Mouse (Mus musculus) spleen, postnatal 10 days (tissue): ENCODE measurements at regions not wholly inside any gene's neighbourhood (a gene's known extent, or its start where the extent isn't known, plus 50 kb on each side); places are given as distances from the start of the nearest gene placed in this dataset.
A peak's percentile ranks its signal among the peaks of the same experiment; 100 is the strongest.

Source experiments
- DNase-seq, 2 experiments: peaks; one replicate each; pipeline ENCODE4 v3.0.0; 2021 to 2022; ENCODE audit warnings: low spot score in 2 of 2

DNA sequence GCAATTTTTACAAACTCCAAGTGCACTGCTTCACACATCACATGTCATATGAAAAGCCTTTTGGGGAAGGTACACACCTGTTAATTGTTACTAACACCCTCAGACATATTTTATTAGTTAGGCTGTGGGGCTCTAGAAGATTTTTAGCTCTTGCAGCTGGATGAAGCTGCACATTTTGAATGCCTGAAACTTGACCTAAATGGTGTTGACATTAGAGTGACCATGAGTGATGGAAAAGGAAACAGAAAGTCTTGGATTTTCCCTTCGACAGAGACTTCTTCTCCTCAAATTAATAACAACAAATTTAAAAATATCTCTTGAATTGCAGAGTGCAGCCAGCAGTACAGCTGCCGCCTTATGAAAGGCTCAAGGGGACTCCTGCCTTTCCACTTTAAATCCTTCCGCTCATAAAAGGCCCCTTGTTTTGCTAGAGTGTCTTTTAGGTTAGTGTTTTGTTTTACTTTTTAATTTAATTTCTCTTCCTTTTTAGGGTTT is 259.7 kb downstream of the Trim52 start:
- DNase-seq, result no peak

DNA sequence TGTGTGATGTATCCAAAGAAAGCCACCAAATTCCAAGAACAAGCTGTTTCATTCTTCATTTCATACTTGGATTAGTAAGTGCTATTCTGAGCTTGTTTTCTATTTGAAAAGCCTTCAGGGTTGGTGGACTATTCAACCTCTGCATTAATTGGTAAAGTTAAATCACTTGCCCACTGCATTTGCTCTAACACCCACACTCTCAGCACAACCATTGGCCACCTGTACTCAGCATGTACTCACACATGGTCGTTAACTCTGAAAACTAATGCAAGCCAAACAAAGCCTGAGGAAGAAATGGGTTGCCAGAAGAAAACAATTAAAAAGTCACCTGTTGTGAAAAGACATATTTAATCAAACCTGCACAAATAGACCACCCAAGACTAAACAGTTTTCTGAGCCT is 267.5 kb downstream of the Trim52 start:
- DNase-seq, result no peak

DNA sequence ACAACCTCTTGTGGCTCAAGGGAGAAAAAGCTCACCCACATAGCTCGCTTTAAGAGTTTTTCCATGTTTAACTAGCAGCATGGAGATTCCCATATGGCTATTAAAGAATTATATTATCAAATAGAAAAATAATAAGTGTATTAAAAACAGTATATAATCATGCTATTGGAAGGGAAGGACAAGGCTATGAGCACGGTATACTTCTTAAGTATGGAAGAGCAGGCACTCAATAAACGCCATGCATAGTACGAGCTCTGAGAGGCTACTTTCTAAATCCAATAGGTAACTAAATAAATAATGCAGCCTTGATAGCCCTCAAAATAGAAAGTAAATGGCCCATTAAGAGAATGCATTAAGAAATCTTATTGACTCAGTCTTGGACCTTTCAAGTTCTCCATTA is 273.6 kb downstream of the Trim52 start:
- DNase-seq, result no peak

DNA sequence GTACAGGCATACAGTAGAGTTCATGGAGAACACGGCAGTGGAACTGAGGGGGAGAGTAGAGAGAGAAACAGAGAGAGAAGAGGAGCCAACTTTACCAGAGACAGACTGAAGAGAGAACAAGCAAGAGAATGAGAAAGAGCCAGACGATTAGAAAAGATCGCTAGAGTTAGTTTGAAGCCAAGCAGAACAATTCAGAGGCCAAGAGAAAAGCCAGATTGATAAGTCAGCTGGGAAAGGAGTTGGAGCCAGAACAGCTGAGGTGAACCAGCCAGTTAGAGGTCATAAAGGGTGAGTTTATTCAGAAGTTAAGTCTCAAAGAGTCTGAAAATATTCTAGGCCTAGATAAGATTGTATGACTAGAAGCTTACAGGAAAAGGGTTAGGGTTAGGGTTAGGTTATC is 281.7 kb downstream of the Trim52 start:
- no peak for DNase-seq

DNA sequence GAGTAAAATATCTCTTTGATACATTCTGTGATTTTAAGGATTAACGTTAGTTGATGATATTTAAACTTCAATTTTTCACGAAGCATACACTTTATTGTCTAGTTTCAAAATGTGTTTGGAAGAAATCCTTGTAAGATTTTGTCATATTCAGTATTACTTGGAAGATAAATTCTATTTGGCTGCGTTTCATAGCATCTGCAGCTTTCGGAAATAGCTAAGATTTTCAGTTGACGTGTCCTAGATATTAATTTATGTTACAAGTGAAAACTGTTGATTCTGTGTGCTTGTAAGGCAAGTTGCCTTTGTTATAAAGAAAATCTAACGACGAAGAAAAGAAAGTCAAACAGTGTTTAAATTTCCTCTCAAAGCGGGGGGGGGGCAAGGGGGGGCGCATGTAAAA is 284.5 kb downstream of the Trim52 start:
- DNase-seq, result no peak

DNA sequence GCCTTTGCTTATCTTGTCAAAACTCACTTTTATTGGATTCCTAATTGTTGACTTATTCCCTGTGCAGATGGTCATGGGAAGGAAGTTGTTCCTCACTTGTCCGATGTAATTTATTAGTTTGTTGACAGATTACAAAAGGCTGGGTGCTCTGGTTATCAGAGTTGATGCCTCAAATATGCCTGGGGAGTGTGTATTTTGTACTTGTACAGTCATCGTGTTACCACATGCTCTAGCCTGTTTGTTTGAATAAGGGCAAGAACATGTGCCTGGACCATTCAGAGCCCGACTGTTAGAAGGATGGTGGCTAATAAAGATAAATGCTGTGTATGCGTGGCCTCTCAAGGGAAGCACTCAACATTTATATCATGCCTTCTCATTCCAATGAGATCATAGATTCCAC is 288.0 kb downstream of the Trim52 start:
- no peak for DNase-seq

DNA sequence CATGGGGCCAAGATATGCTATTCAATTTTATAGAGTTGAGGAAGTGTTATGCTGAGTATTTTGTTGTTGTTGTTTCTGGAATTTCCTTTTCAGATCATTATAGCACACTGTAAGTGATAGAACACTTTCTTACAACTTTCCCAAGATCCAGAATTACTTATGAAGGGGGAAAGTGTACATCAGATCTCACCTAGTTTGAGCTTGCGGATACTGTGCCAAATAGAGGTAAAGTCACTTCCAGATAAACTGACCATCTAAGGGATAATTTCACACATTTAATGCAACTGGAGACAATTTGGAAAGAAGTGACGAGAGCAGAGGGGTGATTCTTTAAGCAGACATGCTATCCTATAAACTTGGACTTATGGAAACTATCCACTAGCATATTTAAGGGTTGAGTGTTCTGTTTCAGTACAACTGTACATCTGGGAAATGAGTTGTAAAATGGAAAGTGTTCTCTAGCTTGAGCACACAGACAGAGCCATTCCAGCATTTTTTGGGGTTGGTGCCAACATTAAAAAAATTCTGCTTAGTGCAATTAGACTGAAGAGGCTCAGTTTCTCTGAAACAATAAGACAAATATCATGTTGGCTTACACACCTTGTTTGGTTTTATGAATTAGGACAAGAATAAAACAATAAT is 307.0 kb downstream of the Trim52 start:
- DNase-seq, result no peak

DNA sequence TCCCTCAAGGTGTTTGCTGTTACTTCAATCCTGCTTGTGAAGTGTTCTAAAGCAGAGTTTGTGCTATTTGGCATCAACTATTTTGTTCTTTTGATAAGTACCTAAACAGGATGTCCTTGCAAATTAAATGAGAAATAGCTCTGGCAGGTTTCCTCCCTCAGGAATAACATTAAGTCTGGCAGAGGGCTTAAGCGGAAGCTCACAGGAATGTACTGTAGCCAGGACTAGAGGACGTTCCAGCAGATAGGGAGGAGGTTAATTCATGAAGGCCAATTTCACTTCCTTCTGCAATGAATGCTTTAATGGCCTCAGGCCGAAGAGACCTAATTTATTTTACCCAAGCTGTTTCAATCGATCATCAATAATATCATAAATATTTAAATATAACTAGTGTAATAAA is 318.7 kb downstream of the Trim52 start:
- DNase-seq, result no peak

DNA sequence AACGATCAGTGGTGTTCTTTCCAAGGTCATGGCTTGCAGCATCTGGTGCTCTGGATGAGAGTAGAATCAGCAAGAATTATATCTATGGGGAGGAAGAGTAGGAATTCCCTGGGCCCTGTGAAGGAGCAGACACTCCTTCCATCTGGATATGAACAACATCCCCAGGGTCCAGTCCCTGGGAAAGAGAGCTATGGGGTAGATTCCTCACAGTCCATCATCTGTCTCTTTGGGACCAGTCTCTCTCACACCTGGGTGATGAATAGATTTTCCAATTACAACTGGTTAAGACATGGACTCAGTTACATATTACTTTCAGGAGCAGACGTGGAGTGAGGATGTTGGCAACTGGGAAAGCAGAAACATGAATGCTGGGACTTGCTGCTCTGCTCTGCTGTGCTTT is 322.6 kb downstream of the Trim52 start:
- DNase-seq, result no peak

DNA sequence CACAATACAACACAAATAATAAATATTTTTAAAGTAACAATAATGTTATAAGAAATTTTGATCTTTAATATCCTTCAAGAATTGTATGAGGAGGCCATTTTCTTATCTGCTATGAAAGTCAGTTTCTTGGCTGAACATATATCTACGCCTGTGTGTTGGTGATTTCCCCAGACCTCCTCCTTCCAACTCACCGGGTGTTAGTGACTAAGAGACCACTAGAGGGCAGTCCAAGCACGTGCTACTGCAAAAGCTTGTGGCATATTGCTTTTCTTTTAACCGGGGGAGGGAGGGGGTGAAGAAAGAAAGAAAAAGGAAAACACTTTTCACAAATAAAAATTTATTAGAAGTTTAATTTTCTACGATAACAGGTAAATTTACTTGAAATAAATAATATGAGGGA is 333.3 kb downstream of the Trim52 start:
- peak in 1 of 2 experiments; percentile 42 for DNase-seq

DNA sequence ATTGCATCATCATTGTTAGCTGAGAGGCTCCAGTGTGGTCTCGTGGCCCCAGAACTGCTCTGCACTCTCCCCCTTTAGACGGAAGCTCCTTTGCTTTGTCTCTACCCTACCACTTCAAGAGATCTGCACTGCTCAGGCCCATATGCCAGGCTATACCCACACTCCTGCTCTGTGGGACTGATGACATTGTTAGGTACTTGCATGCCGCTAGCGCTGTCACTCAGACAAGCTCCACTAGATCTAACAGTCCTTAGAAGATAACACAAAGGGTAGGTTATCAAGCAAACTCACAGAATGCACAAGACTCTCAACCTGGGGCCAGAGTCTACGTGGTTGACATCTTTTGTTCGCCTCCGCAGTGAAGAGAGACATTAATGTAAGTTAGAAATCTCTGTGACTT is 383.1 kb downstream of the Trim52 start:
- DNase-seq, result no peak

DNA sequence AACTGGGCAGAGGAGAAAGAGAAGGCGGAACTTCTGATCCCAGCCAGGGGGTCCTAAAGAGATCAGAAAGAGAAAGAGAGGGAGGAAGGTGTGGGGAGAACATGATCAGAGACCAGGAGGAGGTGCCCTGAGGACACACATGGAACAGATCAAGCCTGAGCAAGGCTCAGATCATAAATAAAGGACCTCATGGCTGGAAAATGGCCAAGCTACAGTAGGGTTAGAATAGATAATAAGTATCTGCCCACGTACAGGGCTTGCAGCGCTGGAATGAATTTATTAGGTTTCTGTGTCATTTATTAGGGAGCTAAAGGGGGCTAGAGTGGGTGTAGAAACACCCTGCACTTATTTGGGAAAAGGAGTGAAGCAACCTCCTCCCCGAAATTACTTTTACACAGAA is 385.4 kb downstream of the Trim52 start:
- DNase-seq, result no peak

DNA sequence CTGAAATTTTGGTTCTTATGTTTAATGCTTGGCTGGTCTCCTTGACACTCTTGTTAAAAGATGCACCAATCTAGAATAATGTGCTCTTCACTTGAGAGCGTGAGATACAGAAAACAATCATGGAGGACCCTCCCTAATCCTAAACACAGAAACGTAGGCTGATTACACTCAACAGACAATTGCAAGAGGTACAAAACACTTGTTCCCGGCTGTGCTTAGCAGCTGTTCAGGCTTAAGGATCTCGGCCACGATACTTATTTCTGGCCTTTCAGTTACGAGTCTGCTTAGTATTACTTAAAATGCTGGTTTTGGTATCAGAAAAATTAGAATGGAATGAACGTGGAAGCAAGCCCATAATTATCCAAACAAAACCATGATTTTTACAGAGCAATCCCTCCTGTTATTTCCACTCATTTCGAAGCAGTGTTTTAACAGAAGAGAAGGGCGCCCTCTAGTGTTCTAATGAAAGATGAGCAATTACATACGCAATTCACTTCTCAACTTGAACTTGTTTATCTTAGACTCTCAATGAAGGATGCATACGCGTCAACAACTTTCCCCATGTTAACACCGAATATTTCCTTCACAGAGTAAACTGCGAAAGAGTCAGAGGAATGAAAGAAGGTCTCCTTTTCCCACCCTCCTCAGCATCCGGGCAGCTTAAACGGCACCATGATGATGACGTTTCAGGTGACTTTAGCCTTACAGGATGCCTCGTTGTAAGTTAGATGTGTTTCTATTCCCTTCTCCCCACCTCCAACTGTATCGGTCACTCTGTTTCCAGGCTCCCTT is 394.5 kb downstream of the Trim52 start:
- no peak for DNase-seq

DNA sequence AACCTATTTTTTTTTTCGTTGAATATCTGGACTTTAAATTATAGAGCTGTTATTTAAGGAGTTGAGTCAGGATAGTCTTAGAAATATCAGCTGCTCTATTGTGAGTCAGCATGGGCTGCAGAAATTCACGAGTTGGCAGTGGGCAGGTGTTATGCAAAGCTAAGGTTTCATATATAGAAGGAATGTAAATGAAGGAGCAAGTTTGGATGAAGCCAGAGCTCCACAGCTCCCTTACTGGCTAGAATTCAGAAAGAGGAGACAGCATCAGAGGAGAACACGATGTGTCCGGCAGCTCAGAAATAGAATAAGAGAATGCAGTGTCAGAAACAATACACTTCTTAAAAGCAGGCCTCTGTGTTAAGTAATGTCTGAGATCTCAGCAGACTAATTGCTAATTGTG is 400.9 kb downstream of the Trim52 start:
- no peak for DNase-seq

DNA sequence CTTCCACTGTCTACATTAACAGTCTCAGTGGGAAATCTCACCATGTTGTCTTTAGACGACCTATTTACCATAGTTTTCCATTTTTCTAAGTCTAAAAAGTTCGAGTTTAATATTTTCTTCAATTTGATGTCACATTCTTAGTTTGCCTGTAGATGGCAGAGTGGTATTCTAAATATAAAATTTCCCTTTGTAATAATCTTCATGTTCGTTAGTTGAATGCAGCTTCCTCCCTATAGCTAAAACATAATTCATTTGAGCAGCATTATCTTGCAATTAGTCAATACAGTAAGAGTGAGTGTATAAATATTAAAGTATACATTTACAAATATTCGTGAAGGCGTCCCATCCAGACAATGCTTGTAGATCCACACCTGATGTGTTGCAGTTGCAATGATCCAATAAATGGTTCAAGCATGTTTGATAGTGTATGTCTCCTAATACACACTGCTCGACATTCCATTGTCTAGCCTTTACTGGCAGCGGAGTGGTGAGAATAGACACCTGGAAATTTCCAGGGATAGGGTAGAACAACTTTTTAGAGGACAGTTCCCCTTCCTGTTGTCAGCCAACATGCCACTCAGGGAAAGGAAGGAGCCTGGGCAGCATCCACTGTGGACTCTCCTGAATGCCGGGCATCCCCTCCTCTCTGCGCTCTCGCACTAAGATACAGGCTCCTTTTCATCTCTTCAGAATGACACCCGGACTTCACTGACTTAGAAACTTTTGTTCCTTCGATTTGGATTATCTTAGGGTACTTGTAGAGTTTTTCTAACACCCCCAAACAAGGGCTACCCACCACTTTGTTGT is 412.8 kb downstream of the Trim52 start:
- no peak for DNase-seq

DNA sequence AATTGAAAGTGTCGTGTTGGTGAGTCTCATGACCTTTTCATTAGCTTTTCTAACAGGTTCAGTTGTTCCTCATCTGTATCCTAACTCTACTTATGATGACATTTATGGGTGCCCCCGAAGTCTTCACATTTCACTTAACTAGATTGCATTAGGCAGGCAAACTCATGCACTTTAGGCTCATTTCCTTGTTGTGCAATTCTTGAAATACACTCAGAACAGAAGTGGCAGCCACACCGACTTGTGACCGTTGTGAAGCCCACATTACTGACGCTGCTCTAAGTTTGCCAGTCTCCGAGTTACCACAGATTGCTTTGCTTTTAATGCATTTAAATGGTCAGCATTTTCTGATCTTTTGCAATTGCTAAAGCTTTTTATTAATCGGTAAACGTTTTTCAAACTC is 414.8 kb downstream of the Trim52 start:
- DNase-seq, result no peak

DNA sequence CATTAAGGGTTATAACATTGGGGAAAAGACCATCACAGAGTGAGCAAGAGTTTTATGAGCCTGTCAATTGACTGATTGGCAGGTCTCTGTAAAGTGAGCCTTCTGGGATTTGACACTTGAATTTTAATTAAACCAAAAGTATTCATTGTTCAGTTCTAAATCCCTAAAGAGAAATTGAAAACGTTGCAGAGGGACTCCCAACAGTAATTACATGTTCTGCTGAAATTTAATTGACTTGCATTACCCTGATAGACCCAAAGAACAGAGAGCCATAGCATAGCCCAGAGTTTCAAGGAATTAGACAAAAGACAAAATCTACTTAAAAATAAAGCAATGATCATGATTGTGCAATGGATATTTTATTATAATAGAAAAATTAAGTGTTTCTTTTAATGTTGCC is 444.2 kb downstream of the Trim52 start:
- no peak for DNase-seq

DNA sequence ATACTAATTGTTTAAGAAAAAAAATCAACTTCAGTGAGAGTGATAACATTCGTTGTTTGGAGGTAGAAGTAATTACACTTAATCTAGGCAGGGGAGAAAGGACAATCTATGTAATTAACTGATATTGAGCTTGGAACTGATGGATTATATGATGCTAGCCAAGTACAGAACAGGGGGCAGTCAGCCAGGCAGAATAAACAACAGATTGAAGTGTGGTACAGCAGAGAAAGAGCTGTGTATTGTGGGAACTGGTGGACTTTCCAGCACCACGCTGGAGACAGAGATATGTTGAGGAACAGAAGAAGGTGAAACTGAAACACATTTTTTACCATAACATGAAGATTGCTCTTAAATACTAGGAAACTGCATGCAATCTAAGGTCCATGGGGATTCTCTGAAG is 473.3 kb downstream of the Trim52 start:
- DNase-seq, result no peak

DNA sequence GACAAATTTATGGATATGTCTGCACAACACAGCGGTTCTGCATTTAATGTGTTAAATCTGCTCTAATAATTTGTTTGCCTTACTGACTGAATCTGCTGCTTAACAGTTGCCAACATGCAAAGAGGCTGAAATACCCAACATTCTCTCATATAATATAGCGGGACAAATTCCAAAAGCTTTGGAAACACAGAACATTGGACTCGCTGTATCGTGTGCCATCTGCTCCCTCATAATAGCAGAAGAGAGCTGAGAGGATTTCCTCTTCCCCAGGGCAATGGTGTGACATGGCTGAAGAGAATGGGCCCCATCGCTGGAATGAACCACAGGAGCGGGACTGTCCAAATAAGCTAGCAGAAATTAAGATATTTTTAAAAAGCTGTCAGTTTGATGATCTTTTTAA is 475.9 kb downstream of the Trim52 start:
- DNase-seq, result no peak

DNA sequence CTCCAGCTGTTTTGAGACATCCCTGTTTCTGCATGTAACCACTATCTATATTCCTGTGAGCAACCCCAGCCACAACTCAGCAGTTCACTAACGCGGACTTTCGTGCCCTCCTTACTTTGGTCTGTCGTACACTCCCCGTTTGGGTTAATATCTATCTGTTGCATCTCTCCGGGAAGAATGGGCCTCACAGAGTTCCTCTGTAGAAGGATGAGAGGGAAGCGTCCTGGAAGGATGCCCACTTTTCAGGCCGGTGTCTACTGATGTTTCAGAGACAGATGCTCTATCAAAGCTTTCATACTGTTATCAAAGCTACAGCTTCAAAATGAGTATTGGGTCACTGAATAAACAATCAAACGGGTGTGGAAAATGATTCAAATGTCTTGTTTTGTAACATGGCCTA is 487.4 kb downstream of the Trim52 start:
- no peak for DNase-seq

DNA sequence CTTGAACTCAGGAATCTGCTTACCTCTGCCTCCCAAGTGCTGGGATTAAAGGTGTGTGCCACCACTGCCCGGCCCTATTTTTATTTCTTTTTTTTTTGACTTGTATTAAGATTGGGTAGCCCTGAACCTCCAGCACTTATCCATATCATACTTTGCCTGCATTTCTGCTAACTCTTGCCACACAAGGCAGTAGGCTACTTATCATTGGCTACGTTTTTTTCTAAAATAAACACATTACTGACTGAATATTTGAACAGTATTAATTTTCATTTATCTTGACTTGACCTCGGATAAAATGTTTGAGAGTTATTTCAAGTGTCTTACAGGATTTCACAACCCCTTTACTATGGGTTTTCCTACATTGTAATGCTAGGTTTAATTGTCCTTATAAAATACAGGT is 488.0 kb downstream of the Trim52 start:
- DNase-seq, result no peak

DNA sequence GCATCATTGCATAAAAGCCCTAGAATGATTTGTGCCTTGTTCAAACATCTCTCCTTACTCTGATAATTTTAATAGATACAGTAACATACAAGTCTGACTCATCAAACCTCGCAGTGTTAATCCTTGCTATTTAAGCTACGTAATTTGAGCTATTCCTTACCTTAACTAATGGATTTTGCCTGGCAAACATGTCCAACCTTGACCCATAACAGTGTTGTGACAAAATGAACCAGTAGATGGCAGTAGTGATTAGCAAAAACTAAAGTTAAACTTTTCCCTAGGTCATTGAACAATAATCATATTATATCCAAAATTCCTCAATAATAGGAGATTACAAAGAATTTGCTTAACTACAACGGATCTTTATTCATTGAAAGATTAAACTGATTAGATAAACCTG is 501.0 kb downstream of the Trim52 start:
- no peak for DNase-seq
